Mouse (Mus musculus): ENCODE measurements around the gene Rgs3.

Rgs3 gene

DNA sequence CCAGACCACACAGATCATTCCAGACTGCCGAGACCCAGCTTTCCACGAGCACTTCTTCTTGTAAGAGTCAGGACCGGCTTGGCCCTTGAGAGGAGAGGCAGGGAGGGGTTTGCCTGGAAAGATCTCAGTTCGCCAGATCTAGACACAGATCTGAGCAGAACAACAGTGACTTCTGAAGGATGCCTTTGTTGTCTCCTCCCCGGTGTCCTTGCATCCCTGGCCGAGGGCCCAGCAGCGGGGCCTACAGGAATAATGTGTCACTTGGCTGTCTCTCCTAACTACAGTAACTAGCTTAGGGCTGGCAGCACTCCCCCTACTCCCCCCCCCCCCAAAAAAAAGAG lies 46.9 kb downstream of the Rgs3 start:
- no peak for DNase-seq (ENCODE audit: low read depth)

DNA sequence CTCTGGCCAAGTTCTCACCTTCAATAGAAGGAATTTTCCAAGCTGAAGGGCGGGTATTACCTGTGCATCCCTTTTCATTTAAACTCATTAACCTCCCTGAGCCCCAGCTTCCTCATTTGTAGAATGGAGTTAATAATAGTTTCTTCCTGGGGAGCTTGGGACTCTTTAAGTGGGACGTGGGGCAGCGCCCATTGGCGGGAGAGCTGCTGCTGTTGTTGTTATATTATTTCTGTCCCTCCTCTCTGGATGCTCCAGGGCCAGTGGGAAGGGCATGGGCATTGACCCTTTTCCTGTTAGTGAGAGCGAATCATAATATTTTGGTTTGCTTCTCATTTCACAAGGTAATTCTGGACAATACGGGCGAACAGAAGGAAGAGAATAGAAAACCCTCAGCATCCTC lies 47.3 kb downstream of the Rgs3 start:
- DNase-seq (ENCODE audit: low read depth) = no peak

DNA sequence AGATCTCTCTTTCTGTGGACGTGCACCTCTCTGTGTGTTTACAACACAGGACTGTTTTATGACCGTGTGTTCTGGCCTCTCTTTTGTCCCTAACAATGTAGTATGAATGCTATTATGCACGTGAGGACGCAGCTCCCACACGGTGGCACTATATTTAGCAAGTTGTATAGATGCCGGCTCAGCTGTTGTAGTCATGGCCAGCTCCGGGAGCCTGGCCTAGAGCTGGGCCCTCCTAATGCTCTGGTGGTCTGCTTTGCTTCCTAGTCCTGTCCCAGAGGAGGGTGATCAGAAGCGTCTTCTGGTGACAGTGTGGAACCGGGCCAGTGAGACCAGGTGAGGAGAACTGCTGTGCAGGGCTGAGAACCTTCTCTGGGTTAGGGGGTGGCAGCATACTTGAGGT lies 47.7 kb downstream of the Rgs3 start:
- DNase-seq (ENCODE audit: low read depth) = no peak

DNA sequence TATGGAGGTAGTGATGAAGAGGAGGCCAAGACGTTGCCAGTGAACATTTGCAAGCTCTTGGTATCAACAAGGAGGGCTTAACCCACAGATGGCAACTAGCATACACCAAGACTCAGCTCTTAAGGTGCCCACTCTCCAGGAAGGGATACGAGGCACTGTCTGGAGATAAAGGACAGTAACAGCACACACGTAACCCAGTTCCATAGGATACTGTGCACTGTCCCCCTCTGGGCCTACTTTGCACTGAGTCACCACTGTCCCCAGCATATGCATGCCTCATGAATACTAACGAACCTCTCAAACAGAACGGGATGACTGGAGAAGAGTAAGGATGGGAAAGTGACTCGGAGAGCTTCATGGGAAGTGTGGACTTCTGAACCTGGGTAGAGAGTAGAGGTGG lies 48.2 kb downstream of the Rgs3 start:
- DNase-seq (ENCODE audit: low read depth) = no peak

DNA sequence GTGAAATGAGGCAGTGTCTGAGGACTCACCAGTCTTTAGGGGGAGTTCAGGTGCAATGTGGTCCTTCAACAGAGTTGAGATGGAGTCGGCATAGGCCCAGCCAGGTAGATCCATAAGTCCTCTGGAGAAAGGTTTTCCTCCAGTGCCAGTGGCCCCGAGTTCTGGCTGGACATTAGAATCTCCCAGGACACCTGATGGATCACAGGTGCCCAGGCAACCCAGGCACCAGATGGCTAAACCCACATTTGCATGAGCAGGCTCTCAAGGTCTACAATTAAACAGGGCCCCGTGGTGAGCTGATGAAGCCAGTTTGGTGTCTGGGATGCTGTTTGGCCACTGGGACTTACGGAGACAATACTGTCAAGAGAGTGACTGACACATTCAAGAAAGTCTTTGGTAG lies 49.7 kb downstream of the Rgs3 start:
- no peak for DNase-seq (ENCODE audit: low read depth)

DNA sequence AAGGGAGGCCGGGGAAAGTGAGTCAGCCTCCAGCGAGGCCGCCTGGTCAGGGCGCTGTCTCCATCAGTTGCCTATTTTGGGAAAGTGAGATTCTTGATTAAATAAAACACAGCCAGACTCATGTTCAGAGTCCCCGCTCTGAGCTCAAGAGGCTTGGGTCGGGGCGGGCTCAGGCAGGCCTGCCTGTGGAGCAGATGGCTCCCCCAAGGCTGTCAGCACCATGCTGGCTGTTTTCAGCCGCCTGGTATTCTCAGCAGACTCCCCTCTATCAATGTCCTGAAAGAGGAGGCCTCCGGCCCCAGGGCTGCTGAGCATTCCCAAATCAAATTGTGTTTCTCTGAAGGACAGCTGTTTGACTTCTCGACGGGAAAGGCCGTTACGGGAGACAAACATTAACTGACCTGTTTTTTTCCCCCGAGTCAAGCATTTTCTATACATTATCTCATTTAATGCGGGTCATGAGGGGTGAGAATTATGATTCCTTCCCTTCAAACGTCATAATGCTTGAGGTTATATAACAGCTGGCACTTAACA lies 50.6 kb downstream of the Rgs3 start:
- no peak for DNase-seq (ENCODE audit: low read depth)

DNA sequence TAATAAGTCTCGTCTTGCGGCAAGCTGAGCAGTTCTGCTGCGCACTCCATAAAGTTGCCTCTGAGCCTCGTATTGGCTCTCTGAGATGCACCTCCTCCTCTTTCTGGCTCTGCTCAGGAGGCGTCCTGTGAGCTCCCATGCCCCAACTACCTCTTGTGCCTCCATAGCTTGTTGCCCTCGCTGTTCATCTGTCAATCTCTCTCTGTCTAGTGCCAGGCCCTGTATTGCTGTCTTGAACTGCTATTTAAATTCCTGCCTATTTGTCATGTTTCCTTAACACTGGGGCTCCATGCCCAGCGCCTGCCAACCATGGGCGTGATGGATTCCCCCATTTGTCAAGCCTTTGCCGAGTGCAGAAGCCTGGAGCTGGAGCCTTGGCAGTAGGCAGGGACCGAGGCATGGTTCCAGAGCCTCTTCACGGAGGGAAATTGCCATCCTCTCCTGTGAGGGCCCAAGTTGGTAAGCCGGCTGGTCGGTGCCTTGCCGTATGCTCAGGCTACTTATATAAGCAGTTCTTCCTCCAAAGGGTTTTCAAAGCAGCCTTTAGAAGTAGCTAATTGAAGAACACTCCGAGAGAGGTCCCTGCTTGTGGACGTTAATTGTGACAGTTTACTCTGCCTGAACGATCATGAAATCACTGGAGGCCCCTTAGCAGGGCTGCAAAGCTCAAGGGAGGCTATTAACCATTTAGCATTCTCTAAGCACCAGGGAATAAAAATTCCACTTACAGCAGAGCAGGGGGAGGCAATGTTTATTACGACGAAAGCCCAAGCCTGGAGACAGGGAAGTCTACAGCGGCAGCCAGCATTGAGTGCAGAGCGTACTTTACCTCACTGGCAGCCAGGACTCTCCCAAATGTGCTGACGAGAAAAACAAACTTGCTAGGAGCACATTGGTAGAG lies 53.2 kb downstream of the Rgs3 start:
- no peak for DNase-seq (ENCODE audit: low read depth)

DNA sequence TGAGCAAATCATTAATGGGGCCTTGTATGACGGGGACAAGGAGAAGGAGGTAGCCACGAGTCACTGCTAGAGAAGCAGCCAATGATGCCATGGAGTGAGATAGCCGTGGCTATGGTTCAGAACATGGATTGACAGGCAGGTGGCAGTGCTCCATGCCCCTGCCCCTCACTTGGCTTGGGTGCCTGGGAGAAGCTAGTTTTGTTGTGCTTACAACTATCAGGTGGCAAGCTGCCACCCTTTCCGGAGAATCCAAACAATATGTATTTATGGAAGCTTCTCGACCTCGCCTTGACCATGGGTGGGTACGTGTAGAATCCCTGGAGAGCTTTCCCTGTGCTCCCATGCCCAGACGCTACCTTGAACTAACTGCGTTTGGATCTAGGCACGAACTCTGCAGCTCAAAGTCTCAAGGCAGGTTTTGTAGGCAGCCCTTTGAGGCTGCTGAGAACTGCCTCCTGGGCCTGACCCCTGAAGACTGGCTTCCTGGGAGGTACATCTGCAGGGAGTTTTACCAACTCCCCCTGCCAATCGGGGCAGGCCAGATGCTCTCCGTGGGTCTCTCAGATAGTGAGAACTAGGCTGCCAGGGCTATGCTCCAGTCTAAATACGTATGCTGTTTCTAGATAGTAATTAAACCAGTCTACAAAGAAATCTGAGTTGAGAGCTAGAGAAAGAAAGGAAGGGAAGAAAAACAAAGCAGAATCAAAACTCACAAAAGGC lies 54.2 kb downstream of the Rgs3 start:
- DNase-seq (ENCODE audit: low read depth) = no peak

DNA sequence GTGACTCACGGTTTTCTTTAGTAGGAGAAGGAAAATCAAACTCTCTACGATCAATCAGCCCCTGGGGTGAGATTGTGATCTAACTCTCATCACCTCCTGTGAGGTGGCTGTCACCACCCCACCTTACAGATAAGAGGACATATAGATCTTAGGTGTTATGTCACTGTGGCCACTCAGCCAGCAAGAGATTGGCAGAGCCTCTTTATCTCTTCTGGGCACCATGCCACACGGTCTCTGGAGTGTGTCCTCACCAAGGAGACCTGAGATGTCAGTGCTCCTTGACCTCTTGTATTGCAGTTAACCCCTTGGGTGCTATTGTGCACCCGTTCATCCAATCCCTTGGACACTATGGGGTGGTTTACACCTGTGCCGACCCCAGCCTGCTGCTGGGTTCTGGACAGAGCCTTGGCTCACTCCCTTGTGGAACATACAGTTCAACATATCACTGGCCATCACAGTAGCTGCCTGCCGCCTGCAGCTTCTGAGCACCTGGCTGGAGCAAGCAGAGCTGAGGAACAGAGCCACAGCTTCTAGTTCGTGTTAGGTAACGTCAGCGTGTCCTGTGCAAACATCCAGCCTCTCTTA lies 58.3 kb downstream of the Rgs3 start:
- no peak for DNase-seq (ENCODE audit: low read depth)

DNA sequence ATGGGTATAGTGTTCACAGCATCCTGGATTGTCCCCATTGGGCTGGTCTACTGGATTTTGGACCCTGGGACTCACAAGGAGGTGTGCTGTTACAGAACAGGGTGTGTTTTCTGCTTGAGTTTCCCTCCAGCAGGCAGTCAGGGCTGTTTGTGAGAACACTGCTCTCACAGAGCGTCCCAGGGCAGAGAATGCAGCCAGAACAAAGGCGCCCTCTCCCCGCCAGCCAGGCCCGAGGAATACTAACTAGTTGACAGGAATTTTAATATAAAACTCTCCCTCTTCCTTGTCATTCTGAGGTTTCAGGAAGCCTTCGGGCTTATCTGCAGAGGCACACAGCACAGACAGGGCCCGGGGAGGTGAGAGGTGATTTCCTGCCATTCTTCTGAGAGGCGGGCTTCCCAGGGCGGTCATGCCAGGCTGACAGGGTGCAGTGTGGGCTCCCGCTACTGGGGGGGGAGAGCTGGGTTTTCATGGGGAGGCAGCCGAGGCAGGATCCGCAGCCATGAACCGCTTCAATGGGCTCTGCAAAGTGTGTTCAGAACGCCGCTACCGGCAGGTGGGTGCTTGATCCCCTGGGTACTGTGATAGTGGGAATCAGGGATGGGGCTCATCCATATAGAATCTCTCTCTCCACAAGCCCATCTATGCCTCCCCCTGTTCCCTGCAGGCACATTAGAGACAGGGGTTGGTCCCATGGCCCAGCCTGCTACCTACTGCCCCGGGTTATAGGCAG lies 59.8 kb downstream of the Rgs3 start:
- peak; percentile 8 for DNase-seq (ENCODE audit: low read depth)

DNA sequence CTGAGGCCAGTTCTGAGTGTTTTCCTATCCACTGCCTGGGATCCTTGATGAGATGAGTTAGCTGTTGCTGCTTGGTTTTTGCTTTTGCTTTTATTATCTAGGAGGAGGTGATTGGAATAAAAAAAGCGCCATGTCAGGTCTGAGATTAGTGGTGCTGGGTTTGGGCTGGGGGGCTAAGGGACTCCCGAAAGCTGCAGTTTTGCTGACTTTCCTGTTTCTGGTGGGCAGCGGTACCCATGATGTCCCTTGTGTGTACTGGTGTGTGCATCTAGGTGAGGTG lies 60.3 kb downstream of the Rgs3 start:
- DNase-seq (ENCODE audit: low read depth) = no peak

DNA sequence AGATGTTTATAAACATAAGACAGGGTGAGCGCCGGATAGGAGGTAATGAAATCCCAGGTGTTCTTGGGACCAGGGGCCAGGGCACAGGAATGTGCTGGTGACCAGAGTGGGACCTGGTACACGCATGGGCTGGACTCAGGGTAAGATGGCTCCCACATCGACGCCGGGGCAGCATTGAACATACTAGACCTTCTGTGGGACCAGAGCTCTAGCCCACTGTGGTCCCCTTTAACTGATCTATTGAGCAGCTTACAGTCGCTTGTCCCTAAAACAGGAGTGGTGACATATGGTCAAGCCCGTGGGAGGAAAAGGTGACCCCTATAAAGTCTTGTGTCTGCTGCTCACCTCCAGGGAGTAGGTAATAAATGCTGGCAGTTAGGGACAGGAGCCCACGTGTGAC lies 61.5 kb downstream of the Rgs3 start:
- DNase-seq (ENCODE audit: low read depth) = no peak

DNA sequence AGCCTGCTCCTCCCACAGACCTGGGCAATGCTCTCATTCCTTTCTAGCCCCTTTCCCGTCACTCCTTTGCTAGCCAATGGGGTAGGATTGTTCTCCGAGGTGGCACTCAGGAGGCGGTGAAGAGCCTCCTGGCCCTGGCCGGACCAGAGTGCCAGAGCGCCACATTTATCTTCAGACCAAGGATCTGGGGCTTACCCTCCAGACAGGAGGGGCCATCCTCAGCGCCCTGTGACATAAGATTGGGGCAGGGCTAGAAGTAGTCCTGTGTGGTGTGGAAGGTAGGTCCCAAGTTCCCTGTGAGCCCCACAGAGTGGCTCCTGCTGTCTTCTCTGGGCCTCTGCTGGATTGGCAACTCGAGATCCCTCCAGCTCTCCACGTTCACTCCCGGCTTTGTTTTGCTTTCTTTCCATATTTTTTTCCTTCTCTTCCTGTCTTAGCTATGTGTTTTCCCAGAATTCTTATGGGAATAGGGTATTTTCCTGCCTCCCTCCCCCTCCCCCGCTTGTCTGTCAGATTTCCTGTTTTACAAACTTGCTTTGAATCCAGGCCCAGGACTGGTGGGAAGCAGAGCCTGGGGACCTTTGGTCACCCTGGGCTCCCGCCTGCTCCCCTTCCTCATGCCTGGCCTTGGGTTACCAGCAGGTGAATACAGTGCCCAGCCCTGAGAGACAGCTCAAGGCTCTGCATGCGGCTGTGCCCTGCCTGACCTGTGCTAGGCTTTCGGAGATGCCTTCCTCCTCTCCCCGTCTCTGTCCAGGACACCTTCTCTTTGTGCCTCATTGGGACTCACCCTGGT lies 62.4 kb downstream of the Rgs3 start:
- no peak for DNase-seq (ENCODE audit: low read depth)

DNA sequence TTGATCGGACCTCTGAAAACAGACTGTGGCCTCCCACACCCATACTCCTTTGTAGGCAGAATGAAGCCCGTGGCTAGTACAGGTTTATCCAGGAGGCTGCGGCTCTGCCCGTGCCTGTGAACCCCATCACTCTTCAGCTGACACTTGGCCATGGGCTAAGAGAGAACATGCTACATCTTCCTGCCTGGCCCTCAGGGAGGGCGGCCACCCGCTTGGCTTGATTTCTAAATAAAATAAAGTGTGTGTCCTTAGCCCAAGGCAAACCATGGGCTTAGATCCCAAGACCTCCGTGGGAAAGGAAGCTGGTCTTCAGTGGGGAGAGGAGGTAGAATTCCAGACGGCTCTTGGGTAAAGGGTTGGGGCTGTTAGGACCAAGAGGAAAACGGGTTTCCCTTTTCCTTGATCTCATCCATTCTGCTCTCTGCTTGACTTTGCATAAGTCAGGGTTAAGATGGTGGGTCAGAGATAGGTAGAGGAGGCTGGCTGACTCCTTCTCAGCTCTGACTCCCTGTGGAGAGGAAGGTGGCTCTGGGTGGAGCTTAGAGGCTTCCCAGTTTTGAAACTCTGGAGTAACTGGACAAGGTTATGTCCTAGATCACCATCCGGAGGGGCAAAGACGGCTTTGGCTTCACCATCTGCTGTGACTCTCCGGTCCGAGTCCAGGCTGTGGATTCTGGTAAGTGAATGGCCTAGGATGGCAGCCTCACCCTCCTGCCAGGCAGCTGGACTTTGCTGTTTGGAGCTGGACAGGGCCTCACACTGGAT lies 63.8 kb downstream of the Rgs3 start:
- no peak for DNase-seq (ENCODE audit: low read depth)

DNA sequence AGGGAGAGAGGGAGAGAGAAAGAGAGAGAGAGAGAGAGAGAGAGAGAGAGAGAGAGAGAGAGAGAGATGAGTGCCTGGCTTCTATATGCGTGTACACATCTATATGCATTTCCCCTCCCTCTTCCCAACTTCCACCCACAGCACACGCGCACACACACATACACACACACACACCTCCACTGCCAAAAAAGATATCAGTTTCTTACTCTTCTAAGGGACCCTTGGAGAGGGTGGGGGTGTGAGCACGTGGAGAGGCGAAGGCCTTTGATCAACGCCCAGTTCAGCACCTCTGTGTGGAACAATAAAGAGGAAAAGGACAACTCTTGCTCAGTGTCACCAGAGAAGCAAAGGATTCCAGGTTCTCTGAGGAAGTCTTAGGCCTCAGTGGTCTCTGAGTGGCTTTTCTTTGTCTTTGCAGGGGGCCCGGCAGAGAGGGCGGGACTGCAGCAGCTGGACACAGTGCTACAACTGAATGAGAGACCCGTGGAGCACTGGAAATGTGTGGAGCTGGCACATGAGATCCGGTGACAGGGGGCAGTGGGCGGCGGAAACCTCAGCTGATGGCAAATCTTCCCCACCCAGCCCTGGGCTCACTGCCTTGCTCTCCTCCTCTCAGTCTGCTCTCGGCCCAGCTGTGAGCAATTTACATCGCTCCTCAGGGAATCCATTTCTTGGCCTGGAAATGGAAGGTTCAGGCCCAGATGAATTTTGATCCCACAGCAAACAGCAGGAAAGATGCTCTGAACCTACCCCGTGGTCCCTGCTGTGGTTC lies 65.2 kb downstream of the Rgs3 start:
- DNase-seq (ENCODE audit: low read depth) = no peak

DNA sequence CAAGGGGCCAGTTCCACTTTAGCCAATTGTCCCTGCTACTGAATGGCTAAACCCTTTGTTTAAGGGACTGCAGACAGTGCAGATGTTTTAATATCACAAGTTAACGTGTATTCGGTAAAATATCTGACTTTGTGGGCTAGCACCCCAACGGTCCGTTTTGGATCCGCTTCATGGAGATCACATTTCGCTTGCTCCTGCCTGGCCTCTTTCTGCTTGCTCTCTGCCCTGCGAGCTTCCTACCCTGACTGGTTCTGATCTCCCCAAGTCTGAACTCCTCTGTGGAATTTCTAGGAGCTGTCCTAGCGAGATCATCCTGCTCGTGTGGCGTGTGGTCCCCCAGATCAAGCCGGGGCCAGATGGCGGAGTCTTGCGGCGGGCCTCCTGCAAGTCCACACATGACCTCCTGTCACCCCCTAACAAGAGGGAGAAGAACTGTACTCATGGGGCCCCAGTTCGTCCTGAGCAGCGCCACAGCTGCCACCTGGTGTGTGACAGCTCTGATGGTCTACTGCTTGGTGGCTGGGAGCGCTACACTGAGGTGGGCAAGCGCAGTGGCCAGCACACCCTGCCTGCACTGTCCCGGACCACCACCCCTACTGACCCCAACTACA lies 65.9 kb downstream of the Rgs3 start:
- no peak for DNase-seq (ENCODE audit: low read depth)

DNA sequence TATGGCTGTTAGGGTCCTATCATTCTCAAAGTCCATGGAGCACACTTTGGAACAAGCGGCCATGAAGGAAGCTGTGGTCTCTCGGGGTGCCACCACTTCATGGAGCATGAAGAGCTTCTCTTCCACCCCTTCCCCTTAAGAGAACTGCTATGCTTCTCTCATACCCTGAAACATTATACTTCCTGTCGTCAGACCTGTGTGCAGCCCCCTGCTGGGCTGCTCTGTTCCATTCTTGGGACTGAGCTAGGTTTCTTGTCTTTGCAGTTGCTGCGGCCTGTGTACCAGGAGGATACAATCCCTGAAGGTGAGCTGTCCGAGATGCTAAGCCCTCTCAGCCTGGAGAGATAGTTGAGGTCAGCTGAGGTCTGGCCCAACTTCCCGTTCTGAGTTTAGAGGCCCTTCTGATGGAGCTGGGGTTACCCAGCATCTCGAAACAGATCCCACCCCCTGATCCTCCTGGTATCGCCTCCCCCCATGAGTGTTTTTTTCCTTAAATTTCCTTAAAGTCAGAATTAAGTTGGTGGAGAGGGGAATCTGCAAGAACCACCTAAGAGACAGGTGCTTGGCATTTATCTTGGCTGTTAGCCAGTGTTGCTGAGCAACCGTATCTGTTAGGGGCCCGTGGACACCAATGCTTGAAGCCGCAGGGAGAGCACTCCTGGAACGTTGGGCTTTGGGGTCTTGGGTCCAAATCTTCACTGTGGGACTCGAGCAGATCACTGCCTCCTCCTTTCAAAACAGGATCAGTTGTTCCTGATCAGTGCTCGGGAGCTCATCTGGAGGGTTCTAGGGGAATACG lies 66.8 kb downstream of the Rgs3 start:
- no peak for DNase-seq (ENCODE audit: low read depth)

DNA sequence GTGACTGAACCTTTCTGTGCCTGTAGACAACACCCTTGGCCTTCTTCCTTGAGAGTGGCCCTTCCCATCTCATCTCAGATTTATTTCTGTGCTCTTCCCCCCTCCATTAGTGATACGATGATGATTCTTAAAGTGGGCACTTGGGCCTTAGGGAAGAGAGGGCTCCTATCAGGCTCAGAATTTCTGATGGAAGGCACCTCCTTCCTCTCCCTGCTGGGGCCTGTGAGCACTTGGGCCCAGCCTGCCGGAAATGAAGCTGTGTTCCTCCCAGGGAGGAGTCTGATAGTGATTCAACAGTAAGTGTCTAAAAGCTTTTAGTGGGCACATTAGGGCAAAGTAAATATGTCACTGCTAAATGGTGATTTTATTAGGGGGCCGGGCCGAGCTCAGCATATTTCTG lies 67.7 kb downstream of the Rgs3 start:
- no peak for DNase-seq (ENCODE audit: low read depth)

DNA sequence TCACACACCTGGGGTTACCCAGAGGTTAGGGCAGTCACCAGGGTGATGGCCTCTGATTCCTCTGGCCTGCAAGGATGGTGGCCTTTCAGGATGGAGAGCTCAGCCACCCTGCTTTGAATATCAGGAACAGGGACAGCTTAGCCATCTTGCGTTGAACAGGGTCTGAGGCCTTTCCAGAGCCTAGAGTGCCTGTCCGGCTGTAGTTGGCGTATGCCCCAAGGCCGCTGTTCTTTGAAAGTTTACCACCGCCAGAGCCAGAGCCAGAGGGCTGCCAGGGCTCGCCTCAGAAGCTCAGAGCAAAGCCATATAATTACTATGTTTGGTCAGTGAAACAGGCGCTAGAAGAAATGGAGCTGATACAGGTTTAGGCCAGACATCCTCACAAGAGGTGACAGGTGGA lies 68.9 kb downstream of the Rgs3 start:
- no peak for DNase-seq (ENCODE audit: low read depth)

All from 416B (cell line).